Mouse (Mus musculus) heart, postnatal 0 days (tissue): ENCODE results near the gene Fbxo42.

ENCODE experiments used
- CTCF ChIP-seq: IDR thresholded peaks from 2 replicates; pipeline ENCODE4 v1.5.1; 2016; ENCODE audit warnings: antibody characterized with exemption, control low read depth, low read depth
- EP300 ChIP-seq: IDR thresholded peaks from 2 replicates; pipeline ENCODE4 v1.6.1; 2016; ENCODE audit warnings: antibody characterized with exemption, low read depth

DNA sequence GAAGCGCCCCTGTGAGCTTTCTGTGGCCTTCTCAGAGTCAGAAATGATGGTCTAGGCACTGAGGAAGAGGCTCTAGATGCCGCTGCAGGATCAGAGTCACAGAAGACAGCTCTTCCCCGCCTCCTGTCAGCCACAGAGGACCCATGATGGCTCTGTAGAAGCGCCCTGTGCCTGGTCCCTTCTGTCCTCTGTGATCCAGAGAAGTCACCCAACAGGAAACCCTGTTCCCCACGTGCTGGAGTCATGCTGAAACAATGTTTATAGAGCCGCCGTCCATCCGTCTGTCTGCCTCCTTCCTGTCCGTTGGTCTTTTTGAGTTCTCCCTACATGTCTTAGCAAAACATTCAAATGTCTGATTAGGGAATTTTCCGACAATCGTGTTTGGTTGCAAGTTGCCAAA, 53.2 kb downstream of the Fbxo42 start:
- TF ChIP-seq CTCF (no peak), EP300 (no peak)
